Mouse (Mus musculus) urinary bladder, postnatal 25 days (tissue): Measurements from ENCODE around the gene Plrg1.

Experiments
- DNase-seq: peaks from one replicate; pipeline ENCODE4 v3.0.0; 2022; ENCODE audit warnings: low spot score

Plrg1 gene

DNA sequence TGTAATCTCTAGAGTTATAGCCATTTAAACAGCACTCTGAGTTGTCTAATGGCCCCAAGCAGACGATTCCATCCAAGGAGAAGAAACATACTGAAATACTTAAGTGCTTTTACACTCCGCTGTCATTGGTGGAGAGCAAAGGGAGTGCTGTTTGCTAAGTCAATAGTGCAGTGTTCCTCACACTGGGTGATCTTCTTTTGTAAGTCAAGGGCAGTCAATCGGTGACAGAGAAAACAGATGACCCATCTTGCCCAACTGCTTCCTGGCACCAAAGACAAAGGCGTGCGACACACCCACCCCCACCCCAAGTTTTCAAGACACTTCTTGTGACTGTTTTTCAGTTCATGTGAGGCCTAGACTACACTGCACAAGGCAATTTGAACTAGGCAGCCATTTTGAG is 3.2 kb upstream of the Plrg1 start:
- no peak for DNase-seq

- no peak for DNase-seq
Measured at GRCm38 (mm10) chr3:83053126-83053525, 2.2 kb upstream of the Plrg1 start.

- peak; percentile 6 for DNase-seq
Measured at GRCm38 (mm10) chr3:83053758-83054157, 1.6 kb upstream of the Plrg1 start.

DNA sequence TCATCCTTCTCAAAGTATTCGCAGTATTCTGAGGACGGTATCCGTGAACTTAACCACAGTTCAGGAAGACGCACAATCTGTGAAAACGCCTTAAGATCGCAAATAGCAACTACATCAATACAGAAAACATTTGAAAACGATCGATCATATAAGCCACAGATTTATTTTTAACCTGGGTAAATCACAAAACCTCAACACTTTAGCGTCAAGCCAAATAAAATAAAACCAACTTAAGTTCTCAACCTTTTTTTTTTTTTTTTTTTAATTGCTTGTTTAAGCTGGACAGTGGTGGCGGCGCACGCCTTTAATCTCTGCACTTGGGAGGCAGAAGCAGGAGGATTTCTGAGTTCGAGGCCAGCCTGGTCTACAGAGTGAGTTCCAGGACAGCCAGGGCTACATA is 563 bp upstream of the Plrg1 start:
- DNase-seq, result no peak

DNA sequence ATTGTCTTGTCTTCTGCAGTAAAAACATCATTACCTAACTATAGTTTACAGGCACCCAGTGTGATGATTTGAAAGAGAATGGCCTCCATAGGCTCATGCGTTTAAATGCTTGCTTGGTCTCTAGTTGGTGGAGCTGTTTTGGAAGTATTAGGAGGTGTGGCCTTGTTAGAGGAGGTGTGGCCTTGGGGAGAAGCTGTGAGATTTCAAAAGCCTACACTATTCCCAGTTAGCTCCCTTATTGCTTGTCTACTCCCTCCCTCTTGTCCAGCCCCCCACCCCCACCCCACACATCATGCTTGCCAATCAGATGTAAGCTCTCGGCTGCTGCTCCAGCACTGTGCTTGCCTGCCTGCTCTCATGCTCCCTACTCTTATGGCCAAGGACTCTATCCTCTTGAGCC is 1.7 kb downstream of the Plrg1 start:
- no peak for DNase-seq

DNA sequence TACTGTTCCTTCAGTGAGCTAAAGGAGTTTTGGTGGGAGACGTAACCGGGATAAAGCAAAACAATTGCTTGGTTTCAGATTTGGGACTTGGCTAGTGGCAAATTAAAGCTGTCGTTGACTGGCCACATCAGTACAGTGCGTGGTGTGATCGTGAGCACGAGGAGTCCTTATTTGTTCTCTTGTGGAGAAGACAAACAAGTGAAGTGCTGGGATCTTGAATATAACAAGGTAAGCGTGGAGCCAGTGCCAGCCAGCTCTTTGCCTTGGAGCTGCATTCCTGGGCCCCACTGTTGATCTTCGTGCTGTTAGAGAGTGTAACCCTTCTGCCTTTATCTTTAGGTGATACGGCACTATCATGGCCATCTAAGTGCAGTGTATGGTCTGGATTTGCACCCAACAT is 12.6 kb downstream of the Plrg1 start:
- no peak for DNase-seq

DNA sequence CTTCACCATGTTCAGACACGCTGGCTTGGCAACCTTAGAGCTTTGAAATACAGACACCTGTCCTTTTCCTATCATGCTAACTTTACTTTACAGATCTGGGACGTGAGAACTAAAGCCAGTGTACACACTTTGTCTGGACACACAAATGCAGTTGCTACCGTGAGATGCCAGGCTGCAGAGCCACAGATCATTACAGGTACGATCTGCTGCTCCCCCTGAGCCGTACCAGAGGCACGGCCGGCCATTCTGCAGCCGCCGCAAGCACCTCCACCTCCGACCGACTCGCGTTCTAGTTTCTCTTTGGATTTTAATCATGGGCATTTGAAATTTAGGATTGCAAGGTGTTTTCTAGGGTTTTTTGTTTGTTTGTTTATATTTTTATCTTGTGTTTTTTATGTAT is 13.5 kb downstream of the Plrg1 start:
- DNase-seq, result no peak

- DNase-seq, result no peak
Measured at GRCm38 (mm10) chr3:83070231-83070630, 14.9 kb downstream of the Plrg1 start.

DNA sequence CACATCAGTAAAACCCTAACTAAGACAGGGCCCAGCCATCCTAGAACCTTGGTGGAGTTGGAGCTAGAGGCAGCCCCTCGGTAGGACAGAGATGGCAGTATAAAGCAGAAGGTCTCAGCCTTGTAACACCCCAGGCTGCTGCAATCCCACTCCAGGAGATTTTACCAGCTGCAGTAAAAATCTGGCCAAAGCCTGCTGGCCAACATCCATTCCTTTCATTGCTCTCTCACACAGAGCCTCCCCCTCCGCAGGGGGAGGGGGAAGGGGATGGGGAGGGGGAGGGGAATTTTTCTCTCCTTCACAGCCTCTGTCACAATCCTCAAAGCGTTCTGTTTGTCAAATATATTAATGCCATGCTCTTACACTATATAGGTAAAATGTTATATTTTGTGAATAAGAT is 21.2 kb downstream of the Plrg1 start:
- no peak for DNase-seq

GRCm38 (mm10) chr3:83080567-83081055 is 25.3 kb downstream of the Plrg1 start:
- DNase-seq, result peak; percentile 54

DNA sequence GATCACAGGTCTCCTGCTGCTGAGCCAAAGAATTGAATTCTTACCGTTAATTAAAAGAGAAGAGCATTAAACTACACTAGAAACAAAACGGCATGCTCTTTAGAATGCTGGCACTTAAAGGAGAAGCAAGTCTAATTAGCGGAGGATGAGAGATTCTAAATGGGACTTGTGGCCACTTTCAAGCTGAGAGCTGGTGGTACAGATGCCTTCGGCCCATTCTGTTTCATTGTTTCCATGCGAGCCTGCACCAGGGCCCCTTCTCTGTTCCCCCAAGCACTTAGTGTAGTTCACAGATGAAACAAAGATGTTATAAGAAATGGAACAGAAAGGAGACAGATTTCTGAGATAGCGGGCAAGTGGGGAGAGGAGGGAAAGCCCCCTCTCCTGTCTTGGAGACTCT is 42.3 kb downstream of the Plrg1 start:
- DNase-seq, result no peak

DNA sequence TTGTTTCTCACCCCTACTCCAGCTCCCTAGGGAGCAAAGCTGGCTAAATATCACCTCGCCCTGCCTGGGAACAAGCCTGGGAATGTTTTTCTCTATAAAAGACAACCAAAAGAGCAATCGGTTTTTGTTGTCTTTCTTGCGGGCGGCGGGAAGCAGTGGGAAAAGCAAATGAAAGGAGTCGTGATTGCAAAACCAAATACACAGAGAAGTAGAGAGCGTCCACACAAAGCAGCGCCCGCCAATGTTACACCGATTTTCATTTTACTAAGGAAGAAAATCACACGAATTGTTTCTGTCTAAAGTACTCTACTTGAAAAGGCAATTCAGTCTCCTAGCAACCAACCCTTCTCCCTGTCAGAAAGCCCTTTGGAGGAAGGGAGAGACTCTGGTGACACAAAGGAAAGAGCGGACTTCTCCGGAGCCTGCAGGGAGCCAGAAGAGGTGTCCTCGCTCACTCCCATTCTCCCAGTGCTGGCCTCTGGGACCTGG is 43.3 kb downstream of the Plrg1 start:
- DNase-seq, result no peak

DNA sequence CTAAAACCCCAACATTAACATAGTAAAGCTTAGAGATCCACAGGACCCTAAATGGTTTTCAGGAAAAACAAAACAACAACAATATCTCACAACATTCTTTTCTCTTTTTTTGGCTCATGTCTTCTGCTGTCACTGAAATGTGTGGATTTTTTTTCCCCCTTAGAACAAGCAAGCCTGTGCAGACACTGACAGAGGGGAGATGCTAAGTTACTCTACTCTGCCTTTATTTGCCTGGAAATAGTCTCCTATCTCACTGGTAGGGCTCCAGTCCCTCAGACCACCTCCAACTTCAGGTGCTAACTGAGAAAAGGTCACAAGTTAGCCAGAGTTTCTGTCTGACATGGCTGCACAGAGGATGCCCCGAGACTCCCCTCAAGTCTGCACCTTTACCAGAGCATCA is 43.8 kb downstream of the Plrg1 start:
- DNase-seq, result no peak

DNA sequence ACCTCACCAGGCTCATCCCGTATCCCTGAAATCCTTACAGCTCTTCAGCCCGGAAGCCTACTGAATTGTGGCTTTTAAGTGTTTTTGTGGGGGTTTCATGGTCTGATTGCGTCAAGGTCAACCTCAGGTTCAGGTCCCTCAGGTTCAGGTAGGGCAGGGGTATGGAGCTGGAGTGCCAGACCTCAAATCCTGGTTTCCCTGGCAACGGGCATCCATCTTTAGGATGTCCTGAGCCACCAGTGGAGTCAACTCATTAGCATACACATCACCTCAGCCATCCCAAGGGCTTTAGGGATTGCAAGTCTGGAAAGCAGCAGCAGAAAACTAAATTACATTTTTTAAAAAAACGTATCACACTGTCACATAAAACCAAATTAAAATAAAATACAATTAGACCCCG is 44.3 kb downstream of the Plrg1 start:
- no peak for DNase-seq

DNA sequence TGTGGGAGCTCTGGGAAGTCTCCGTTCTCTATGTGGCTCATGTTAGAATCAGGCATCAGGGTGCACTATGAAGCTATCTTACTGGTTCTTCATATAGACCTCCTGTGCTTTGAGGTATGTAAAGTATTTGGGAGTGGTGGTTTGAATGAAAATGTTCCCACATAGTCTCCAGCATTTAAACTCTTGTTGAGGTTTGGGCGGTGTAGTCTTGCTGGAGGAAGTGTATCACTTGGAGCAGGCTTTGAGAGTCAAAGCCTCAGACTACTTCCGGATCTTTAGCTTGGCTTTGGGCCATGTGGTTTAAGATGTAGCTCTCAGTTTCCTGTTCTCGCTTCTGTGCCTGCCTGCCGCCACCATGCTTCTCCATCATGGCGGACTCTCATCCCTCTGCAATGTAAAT is 47.0 kb downstream of the Plrg1 start:
- DNase-seq, result no peak

DNA sequence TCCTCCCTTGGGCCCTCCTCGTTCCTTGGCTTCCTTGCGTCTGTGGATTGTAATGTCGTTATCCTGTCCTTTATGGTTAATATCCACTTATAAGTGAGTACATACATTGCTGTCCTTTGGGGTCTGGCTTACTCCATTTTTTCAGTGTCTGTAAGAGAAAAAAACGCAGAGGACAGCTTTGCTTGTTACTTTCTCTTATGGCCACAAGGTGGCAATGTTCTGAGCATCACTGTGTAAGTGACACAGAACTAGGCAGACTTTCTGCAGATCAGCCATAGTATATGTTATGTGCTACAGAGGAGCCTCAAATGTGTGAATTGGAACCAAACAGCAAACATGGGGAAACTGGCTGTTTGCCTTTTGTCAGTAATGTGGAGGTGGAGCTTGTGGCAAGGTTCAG is 54.8 kb downstream of the Plrg1 start:
- DNase-seq, result no peak

- DNase-seq, result no peak
Measured at GRCm38 (mm10) chr3:83111485-83112261, 56.4 kb downstream of the Plrg1 start.

DNA sequence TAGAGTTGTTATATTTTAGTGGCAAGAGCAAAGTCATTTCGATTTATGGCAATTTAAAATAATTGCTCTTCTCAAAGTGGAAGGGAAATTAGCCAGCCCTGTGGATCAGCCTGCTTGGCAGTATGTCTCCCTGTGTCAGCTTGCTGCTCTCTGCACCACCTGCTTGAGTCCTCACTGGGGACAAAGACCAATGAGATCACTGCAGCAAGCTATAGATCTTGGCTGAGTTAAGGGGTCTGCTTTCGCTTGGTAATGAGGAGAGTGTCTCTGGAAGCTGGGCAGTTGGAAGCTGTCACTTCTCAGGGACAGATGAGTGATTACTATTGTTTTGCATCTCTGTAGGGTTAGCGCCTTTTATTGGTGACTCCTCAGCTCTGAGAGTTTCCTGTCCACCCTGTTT is 57.5 kb downstream of the Plrg1 start:
- DNase-seq, result no peak

DNA sequence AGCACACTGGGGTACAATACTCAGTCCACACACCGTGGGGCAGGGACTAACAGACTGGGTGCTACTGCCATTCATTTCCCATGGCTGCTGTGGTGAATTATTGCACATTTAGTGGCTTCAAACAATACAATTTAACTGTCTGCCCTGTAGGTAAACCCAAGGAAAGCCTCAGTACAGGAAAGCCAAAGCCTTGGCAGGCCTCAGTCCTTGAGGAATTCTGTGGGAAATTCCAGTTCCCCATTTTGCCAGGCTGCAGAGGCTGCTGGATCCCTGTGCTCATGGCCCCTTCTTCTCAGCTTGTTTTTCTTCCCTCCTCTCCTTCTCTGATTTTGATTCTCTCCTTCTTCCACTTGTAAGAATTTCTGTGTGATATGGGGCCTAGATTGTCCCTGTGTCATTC is 59.6 kb downstream of the Plrg1 start:
- no peak for DNase-seq

DNA sequence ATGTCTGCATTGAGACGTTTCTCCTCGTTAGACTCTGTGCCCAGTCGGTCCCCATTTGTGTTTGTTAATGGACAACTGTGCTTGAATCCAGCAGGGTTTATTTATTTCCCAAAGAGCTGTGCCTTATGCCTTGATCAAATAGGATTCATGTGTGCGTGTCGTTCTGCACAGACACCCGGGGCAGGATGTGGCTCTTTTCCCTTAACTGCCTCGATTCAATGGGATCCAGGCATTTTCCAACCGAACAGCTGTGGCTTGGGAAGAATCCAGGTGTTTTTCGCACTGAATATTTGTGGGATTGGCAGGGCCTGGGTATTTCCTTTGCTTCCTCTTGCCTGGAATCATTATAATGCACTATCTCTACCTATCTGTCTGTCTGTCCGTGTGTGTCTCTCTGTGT is 62.3 kb downstream of the Plrg1 start:
- DNase-seq, result no peak
